Mouse (Mus musculus) lung, adult 2 months (tissue): Measurements from ENCODE around the gene Rex1bd.

Experiments used
- CTCF ChIP-seq: fragments of 200-500 bp; IDR thresholded peaks from 2 replicates; pipeline ENCODE4 v1.5.1; 2011; ENCODE audit warnings: mild to moderate bottlenecking, low read length, control low read depth; ENCODE audit not compliant: insufficient read depth
- POLR2A ChIP-seq: fragments of 200-500 bp; IDR thresholded peaks from 2 replicates; pipeline ENCODE4 v1.6.1; 2011; ENCODE audit warnings: low read depth, mild to moderate bottlenecking, control low read depth, low read length, borderline replicate concordance; ENCODE audit errors: extremely low read depth

DNA sequence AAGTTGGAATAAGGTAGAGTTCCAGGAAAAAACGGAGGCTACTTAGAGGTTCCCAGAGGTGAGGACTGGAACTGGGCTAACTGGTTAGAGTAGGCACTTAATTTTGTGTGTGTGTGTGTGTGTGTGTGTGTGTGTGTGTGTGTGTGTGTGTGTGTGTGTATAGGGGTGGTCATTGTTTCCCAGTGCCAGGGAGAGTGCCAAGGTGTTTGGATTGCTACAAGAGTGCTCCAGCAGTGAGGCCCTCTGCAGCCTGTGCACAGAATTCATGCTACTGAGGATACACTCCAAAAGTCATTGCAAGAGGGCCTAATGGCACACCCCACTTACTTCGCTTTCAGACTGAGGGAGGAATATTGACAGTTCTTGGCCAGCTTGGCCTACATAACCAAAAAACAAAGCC is 23.6 kb downstream of the Rex1bd start:
- TF ChIP-seq POLR2A (no peak), CTCF (no peak)
